Mouse (Mus musculus) liver (tissue): ENCODE results near the gene Pak3.
A peak's percentile ranks its signal among the peaks of the same experiment; 100 is the strongest.
"Not testable (repeated sequence)": the region's sequence is repeated elsewhere in the genome, so short reads cannot be mapped to it uniquely, and the experiment has no call there.

Source experiments
- DNase-seq: peaks from one replicate; pipeline ENCODE4 v3.0.0-alpha.2; 2020; ENCODE audit warnings: mixed read lengths

The Pak3 gene

GRCm38 (mm10) chrX:143518168-143518901 is at the start of gene Pak3:
TSS of gene Pak3 (plus strand) at chrX:143518591.
- peak; percentile 2 for DNase-seq

GRCm38 (mm10) chrX:143482866-143483265 is 35.5 kb upstream of the Pak3 start:
- DNase-seq: peak; percentile 100

- DNase-seq: no peak
Measured at GRCm38 (mm10) chrX:143501053-143501695, 17.2 kb upstream of the Pak3 start.

- no peak for DNase-seq
Measured at GRCm38 (mm10) chrX:143501776-143502365, 16.5 kb upstream of the Pak3 start.

GRCm38 (mm10) chrX:143518917-143519316 is 526 bp downstream of the Pak3 start:
- DNase-seq: no peak

GRCm38 (mm10) chrX:143519454-143519853 is 1.1 kb downstream of the Pak3 start:
- not testable (repeated sequence) for DNase-seq

GRCm38 (mm10) chrX:143520195-143520594 is 1.8 kb downstream of the Pak3 start:
- DNase-seq: no peak

- no peak for DNase-seq
Measured at GRCm38 (mm10) chrX:143532331-143532730, 13.9 kb downstream of the Pak3 start.

- no peak for DNase-seq
Measured at GRCm38 (mm10) chrX:143533574-143533973, 15.2 kb downstream of the Pak3 start.

- DNase-seq: no peak
Measured at GRCm38 (mm10) chrX:143542756-143543155, 24.4 kb downstream of the Pak3 start.

GRCm38 (mm10) chrX:143543186-143543793 is 24.9 kb downstream of the Pak3 start:
- no peak for DNase-seq

GRCm38 (mm10) chrX:143573691-143574090 is 55.3 kb downstream of the Pak3 start:
- no peak for DNase-seq

- no peak for DNase-seq
Measured at GRCm38 (mm10) chrX:143579925-143580324, 61.5 kb downstream of the Pak3 start.

GRCm38 (mm10) chrX:143580458-143580959 is 62.1 kb downstream of the Pak3 start:
- no peak for DNase-seq

GRCm38 (mm10) chrX:143606877-143607449 is 88.6 kb downstream of the Pak3 start:
- no peak for DNase-seq

GRCm38 (mm10) chrX:143618734-143619133 is 100.3 kb downstream of the Pak3 start:
- DNase-seq: no peak

- DNase-seq: no peak
Measured at GRCm38 (mm10) chrX:143627767-143628166, 109.4 kb downstream of the Pak3 start.

- no peak for DNase-seq
Measured at GRCm38 (mm10) chrX:143643936-143644335, 125.5 kb downstream of the Pak3 start.

- no peak for DNase-seq
Measured at GRCm38 (mm10) chrX:143644807-143645206, 126.4 kb downstream of the Pak3 start.

- DNase-seq: no peak
Measured at GRCm38 (mm10) chrX:143654308-143655176, 136.2 kb downstream of the Pak3 start.

GRCm38 (mm10) chrX:143655177-143655492 is 136.7 kb downstream of the Pak3 start:
- DNase-seq: no peak
